Mouse (Mus musculus) embryonic stem cell, embryonic (primary cell): ENCODE measurements around the gene Tal1.

Experiments
- CTCF ChIA-PET, 4 experiments: fragments of 300-600 bp in 2 of 4; fragments of 350-600 bp in 2 of 4; sonication (Branson Sonifier 250); formaldehyde crosslinking; loops; one replicate each; lab custom pipeline; 2022; ENCODE audit warnings: inconsistent platforms in 2 of 4; lab: Charles Lee
- POLR2A ChIA-PET, 4 experiments: fragments of 300-600 bp in 2 of 4; fragments of 350-600 bp in 2 of 4; sonication (Branson Sonifier 250); formaldehyde crosslinking; loops; one replicate each; lab custom pipeline; 2022; ENCODE audit warnings: antibody characterized with exemption in 4 of 4, inconsistent platforms in 1 of 4; lab: Charles Lee

Gene Tal1

GRCm38 (mm10) chr4:115059871-115060270 is 3.6 kb downstream of the Tal1 start:
- POLR2A ChIA-PET: interaction anchor here in 2 of 4 experiments (0.8 to 2.2 kb wide), 6 partner anchors 12 to 60 kb away, joined by 3 to 6 read pairs (median 4); partner anchors contain the start of gene Stil (in 1 of the 2)

GRCm38 (mm10) chr4:115060753-115061152 is 4.5 kb downstream of the Tal1 start:
- ChIA-PET CTCF (interaction anchor here in 3 of 4 experiments (0.5 to 1.0 kb wide), 5 partner anchors 13 to 152 kb away, joined by 3 to 8 read pairs (median 3); partner anchors contain the start of gene Foxd2 (in 1 of the 3)), POLR2A (interaction anchor here in 2 of 4 experiments (0.8 to 1.8 kb wide), 4 partner anchors 13 to 61 kb away, joined by 3 to 6 read pairs (median 4); partner anchors contain the start of gene Stil (in 1 of the 2))

More at GRCm38 (mm10) chr4:115059871-115060270, 3.6 kb downstream of the Tal1 start:
- CTCF ChIA-PET: interaction anchor here in 3 of 4 experiments (0.6 to 1.0 kb wide), 4 partner anchors 12 to 151 kb away, joined by 3 to 4 read pairs (median 3); partner anchors contain the start of gene Foxd2 (in 1 of the 3)

- ChIA-PET POLR2A (no interaction called here), CTCF (interaction anchor here in 3 of 4 experiments (0.7 to 1.1 kb wide), 4 partner anchors 15 to 34 kb away, joined by 3 to 8 read pairs (median 4); no protein-coding TSS in a partner anchor)
Measured at GRCm38 (mm10) chr4:115062540-115062874, 6.3 kb downstream of the Tal1 start.

- ChIA-PET POLR2A (interaction anchor here in 3 of 4 experiments (0.6 to 1.3 kb wide), 6 partner anchors 10 to 128 kb away, joined by 3 to 5 read pairs (median 4); no protein-coding TSS in a partner anchor), CTCF (interaction anchor here in 3 of 4 experiments (0.7 to 1.3 kb wide), 6 partner anchors 15 to 35 kb away, joined by 3 to 8 read pairs (median 4); no protein-coding TSS in a partner anchor)
Measured at GRCm38 (mm10) chr4:115062875-115063517, 6.8 kb downstream of the Tal1 start.

- CTCF ChIA-PET: interaction anchor here in 1 of 4 experiments (0.5 to 1.3 kb wide), 4 partner anchors 16 to 220 kb away, joined by 3 to 5 read pairs (median 3); no protein-coding TSS in a partner anchor
- POLR2A ChIA-PET: interaction anchor here in 3 of 4 experiments (0.6 to 1.3 kb wide), 6 partner anchors 9 to 129 kb away, joined by 3 to 5 read pairs (median 4); no protein-coding TSS in a partner anchor
Measured at GRCm38 (mm10) chr4:115063518-115064239, 7.5 kb downstream of the Tal1 start.

- CTCF ChIA-PET: interaction anchor here in 3 of 4 experiments (0.5 to 2.7 kb wide), 6 partner anchors 14 to 816 kb away, joined by 3 to 8 read pairs (median 4); no protein-coding TSS in a partner anchor
- POLR2A ChIA-PET: interaction anchor here in 2 of 4 experiments (0.7 to 1.2 kb wide), 2 partner anchors 8 to 133 kb away, joined by 3 read pairs; no protein-coding TSS in a partner anchor
Measured at GRCm38 (mm10) chr4:115071668-115072067, 15.4 kb downstream of the Tal1 start.

GRCm38 (mm10) chr4:115074789-115075188 is 18.6 kb downstream of the Tal1 start:
- CTCF ChIA-PET: interaction anchor here in 1 of 4 experiments (1.9 kb wide), 1 partner anchor 11 kb away, joined by 11 read pairs; no protein-coding TSS in a partner anchor
- POLR2A ChIA-PET: interaction anchor here in 2 of 4 experiments (0.9 to 1.9 kb wide), 3 partner anchors 10 to 75 kb away, joined by 3 to 6 read pairs (median 5); partner anchors contain the start of gene Stil (in 1 of the 2)

GRCm38 (mm10) chr4:115075204-115075915 is 19.1 kb downstream of the Tal1 start:
- ChIA-PET CTCF (interaction anchor here in 1 of 4 experiments (1.9 kb wide), 1 partner anchor 10 kb away, joined by 11 read pairs; no protein-coding TSS in a partner anchor), POLR2A (interaction anchor here in 2 of 4 experiments (0.9 to 1.9 kb wide), 3 partner anchors 10 to 75 kb away, joined by 3 to 6 read pairs (median 5); partner anchors contain the start of gene Stil (in 1 of the 2))

- ChIA-PET POLR2A (interaction anchor here (0.5 to 1.5 kb wide), 18 partner anchors 7 to 1668 kb away, joined by 3 to 9 read pairs (median 3); partner anchors contain the start of gene Stil (in 2 of the 4)), CTCF (interaction anchor here in 3 of 4 experiments (0.5 to 2.3 kb wide), 10 partner anchors 10 to 432 kb away, joined by 3 to 7 read pairs (median 4); no protein-coding TSS in a partner anchor)
Measured at GRCm38 (mm10) chr4:115078892-115079820, 22.9 kb downstream of the Tal1 start.

- ChIA-PET CTCF (interaction anchor here in 1 of 4 experiments (0.6 to 2.3 kb wide), 7 partner anchors 11 to 97 kb away, joined by 3 to 7 read pairs (median 5); no protein-coding TSS in a partner anchor), POLR2A (interaction anchor here in 3 of 4 experiments (0.5 to 1.3 kb wide), 14 partner anchors 8 to 1667 kb away, joined by 3 to 6 read pairs (median 3); partner anchors contain the start of gene Stil (in 2 of the 3))
Measured at GRCm38 (mm10) chr4:115079821-115080349, 23.7 kb downstream of the Tal1 start.

GRCm38 (mm10) chr4:115083031-115083430 is 26.8 kb downstream of the Tal1 start:
- ChIA-PET POLR2A (no interaction called here), CTCF (no interaction called here)

GRCm38 (mm10) chr4:115085522-115086095 is 29.4 kb downstream of the Tal1 start:
- ChIA-PET POLR2A (interaction anchor here in 3 of 4 experiments (0.6 to 1.4 kb wide), 4 partner anchors 8 to 81 kb away, joined by 3 to 5 read pairs (median 4); no protein-coding TSS in a partner anchor), CTCF (interaction anchor here (0.6 to 2.7 kb wide), 24 partner anchors 8 to 895 kb away, joined by 3 to 11 read pairs (median 4); no protein-coding TSS in a partner anchor)

GRCm38 (mm10) chr4:115086257-115086656 is 30.0 kb downstream of the Tal1 start:
- ChIA-PET CTCF (interaction anchor here in 3 of 4 experiments (0.7 to 2.7 kb wide), 15 partner anchors 7 to 894 kb away, joined by 3 to 11 read pairs (median 5); no protein-coding TSS in a partner anchor), POLR2A (interaction anchor here in 1 of 4 experiments (0.6 kb wide), 1 partner anchor 82 kb away, joined by 5 read pairs; no protein-coding TSS in a partner anchor)

- ChIA-PET POLR2A (no interaction called here), CTCF (interaction anchor here in 2 of 4 experiments (0.9 to 2.7 kb wide), 3 partner anchors 10 to 39 kb away, joined by 3 to 11 read pairs (median 11); no protein-coding TSS in a partner anchor)
Measured at GRCm38 (mm10) chr4:115086763-115087415, 30.7 kb downstream of the Tal1 start.
